Mouse (Mus musculus): ENCODE results near the gene Gm17349.

GRCm38 (mm10) chr15:99721921-99722743 is 16.8 kb upstream of the Gm17349 start:
- TF ChIP-seq CTCF (IDR thresholded peaks at IDR 0.05; ENCODE audit: low read depth, low read length) = no peak
- TF ChIP-seq POLR2A (IDR thresholded peaks at IDR 0.05; ENCODE audit: extremely low read depth, insufficient read depth, low read length) = no peak

All from liver, adult 2 months (tissue).